Mouse (Mus musculus) thymus, postnatal 14 days (tissue): ENCODE measurements at regions not wholly inside any gene's neighbourhood (a gene's known extent, or its start where the extent isn't known, plus 50 kb on each side); places are given as distances from the start of the nearest gene placed in this dataset.

Experiments
- DNase-seq: peaks from one replicate; pipeline ENCODE4 v3.0.0; 2021

GRCm38 (mm10) chr11:89145281-89145945 is 71.8 kb downstream of the Gm525 start:
- no peak for DNase-seq

DNA sequence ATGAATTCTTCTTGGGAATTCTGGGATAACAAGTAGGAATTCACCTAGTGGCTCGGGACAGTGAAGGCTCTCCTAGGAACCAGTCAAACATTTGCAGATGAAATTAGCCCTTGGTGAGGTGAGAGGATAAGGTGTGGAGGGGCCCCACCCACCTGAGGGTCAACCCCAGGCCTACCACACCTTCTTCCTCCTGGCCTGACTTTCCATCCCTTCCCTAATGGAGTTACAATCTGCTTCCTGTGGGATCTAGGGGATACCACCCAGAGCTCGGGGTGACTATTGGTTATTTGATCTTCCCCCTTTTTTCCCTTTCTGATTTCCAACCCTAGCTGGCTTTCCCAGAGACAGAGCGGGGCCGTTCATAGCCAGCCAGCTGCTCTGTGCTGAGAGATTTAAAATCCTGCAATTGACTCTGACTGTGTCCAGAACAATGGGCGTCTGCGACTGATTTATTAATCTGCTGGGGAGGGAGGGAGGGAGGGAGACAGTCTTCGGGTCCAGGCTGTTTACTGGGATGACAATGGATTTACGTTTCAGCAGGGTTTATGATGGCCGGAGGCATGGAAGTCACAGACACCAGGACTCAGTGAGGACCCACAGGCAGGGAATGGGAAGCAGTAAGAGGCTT is 69.0 kb downstream of the Gm525 start:
- DNase-seq: no peak
